Mouse (Mus musculus) neutrophil, adult 59 days (primary cell): ENCODE measurements around the gene Clp1. TPM values are rescaled to one million over a fixed set of nuclear protein-coding genes. Genes with fewer than 3 reads are reported as not detected.

Experiments used
- total RNA-seq, 2 experiments: library from RNA; stranded (reverse); gene quantifications; 1 replicate in 1 of 2; 2 replicates in 1 of 2; pipeline ENCODE4 v1.2.4; 2023

The Clp1 gene
- 10 to 100 TPM; 16.4 to 22.9 TPM for total RNA-seq

DNA sequence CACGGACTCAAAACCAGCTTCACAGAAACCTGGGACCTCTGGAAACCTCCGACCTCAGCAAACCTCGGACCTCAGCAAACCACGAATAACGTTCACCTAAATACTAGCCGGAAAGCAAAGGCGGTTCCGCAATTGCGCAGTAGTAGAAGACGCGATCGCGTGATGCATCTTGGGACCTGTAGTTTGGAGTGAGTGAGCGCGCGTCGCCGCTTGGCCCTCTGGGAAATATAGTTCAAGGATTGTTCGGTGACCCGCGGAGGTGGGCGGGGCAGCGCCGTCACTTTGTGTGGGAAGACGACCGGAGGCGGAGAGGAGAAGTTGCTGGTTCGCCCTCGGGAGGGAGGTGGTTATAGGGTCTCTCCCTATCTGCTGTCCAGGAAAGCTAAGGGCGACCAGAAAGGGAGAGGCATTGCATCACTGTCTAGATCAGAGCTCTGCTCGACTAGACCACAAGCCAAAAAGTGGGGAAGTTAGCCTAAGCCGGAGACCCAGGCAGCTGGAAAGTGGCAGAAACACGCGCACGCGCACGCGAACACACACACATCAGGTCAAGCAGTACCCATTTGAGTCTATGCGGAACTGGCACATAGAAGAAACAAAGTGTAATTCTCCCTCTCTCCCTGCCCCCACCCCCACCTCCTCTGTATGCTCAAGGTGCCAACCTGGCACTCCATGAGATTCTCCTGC, at the start of gene Clp1:
TSS of gene Clp1 (minus strand) at position 179 of the 687 bp plus-strand sequence.

DNA sequence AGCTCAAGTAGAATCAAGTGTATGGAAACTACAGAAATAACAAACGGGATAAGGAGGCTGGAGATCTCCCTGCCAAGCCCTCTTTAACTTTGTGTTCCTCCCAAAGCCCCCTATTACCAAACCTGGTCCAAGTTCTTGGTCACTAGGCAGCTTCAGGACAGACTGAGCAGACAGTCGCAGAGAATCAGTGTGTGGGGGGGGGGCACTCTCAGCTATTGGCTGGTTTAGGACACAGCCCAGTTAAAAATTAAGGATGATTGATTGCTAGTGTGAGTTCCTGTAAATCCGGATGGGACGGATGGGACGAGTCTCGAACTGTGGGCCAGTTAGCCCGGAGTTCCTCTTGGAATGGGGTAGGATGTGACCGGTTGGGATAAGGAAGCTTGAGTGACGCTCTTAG, 48.1 kb upstream of the Clp1 start, which contains the start of gene Serping1:
TSS of gene Serping1 (minus strand) at position 204 of the 400 bp plus-strand sequence.

DNA sequence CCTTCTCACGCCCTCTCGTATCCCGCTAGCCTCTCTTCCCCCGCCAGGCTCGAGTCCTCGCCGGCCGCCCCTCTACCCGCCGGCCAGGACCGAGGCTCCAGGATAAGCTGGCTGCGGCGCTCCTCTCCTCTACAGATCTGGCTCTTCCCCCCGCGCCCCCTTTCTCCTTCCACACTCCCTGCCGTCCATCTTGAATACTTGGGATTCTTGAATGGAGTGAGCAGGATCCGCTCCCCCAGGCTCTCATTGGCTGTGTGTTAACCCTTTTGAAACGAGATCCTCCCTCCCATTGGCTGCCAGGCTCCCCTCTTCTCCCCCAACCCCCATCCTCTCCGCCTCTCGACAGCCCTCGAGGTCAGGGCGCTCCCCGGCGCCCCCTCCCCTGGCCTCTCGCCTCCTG, 16.4 kb upstream of the Clp1 start, which contains the start of gene Gm19426:
TSS of gene Gm19426 (minus strand) at position 95 of the 400 bp plus-strand sequence.

DNA sequence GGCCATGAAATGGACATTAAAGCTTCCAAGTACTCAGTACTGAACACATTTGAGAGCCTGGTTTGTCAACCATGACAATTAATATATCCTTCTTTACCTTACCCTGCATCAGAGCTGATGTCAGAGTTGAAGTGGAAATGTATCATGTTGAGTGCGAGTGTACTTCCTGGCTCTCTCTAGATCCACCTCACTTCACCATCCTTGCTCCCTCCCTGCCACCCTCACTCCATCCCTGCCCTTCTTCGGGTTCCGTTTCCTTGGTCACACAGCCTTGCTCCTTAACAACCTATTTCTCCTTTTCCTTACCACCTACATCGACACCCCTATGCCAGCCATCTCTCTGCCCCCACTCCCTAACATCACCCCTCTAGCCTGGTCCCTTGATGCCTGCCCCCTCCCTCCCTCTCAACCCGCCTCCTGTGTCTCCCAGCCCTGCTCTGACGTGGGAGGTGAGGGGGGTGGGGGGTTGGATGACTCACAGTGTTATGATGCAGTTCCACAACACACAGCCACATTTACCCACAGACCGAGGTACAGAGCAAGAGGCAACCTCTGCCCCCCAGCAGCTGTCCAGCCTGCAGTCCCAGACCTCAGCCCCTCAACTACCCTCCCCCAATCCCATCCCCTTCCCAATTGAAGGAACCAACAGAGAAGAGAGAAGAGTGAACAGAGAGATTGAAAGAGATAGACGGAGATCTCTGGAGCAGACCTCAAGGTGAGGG, 6.6 kb upstream of the Clp1 start, which contains the start of gene Ypel4:
TSS of gene Ypel4 (plus strand) at position 480 of the 722 bp plus-strand sequence.

DNA sequence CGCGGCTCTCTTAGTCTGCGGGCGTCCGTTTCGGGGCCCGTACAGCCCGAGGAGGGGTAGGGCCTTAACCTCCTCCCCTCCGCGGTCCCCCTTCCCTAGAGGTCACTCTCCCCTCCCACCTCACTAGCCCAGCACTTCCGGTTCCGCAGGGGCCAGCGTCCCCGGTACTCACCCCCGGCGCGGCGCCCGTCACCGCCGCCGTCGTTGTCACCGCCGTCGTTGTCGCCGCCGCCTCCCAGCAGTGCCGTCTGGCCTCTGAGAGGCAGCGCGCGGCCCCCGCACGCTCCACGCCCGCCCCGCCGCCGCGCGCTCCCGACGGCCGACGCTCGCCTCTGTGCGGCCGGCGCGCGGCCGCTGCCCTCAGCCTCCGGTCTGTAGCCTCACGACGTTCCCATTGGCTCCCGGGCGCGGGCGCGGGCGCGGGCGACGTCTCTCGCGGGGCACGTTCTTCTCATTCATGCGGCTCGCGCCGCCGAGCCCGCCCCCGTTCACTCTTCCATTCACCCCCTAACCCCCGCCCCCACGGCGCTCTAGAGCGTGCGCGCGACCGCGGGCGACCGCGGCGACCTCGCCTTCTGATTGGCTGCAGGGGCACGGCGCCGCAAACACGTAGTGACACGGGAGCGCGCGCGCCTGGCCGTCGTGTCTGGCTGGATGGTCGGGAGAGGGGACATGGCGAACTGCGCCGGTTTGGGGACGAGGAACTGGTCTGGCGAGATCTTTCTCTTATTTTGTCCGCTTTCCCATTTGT, 12.2 kb downstream of the Clp1 start, which contains the start of gene Zdhhc5:
TSS of gene Zdhhc5 (minus strand) at position 370 of the 751 bp plus-strand sequence.

DNA sequence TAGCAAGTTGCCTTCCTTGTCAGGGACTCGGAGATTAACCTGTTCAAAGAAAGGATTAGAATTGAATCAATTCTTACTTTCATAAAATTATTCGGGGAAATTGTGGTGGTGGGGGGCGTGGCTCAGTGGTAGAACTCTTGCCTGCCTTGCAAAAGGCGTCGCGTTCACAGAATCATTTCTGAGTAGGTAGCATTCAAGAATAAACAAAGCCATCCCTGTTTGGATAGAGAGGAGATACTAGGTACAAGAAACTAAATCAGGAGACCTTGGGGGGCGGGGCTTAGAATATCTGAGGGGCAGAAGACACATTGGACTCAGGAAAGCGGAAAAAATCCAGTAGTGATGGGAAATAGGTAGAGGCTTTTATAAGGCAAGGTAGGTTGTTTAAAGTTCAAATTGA, 48.1 kb downstream of the Clp1 start, which contains the start of gene Tmx2:
TSS of gene Tmx2 (minus strand) at position 125 of the 400 bp plus-strand sequence.

DNA sequence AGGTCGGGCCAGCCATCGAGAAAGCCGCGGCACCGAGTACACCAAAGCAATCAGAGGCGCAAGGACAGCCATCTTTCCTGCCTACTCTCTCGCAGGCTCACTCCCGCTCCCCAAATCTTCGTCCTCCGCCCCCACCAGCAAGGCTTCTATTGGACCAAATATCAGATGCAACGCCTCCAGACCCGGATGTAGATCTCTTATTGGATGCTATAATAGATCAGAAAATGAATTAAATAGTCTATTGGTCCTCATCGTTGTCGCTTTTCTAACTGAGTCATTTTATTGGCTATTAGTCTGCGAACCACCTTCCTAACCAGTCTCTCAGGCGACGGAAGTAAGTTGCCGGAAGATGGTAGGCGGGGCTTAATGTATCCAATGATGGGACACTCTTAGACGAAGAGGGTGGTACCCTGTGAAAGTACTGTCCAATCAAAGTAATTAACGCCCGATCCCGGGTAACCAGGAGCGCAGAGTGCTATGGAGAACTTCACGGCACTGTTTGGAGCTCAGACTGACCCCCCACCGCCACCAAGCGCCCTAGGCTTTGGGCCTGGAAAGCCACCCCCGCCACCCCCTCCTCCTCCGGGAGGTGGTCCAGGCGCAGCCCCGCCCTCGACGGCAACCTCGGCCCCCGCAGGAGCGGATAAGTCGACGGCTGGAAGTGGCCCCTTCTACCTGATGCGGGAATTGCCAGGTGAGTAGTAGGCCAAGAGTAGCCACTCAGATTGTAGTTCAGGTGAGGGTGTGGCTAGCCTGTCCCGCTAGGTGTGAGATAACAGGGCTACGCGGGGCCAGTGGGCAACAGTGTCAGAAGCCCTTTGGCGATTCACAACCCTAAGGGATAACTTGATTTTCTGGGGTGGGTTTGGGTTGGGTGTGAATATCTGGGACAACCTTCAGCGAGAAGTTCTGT, 48.9 kb downstream of the Clp1 start, which contains the start of the genes Gm28635 and Med19:
TSS of gene Gm28635 (minus strand) at position 74 of the 913 bp plus-strand sequence.
TSS of gene Med19 (plus strand) at position 435 of the 913 bp plus-strand sequence.

Other genes starting within 250 kb of the Clp1 start
- gene Ctnnd1, start 76.6 kb downstream of the Clp1 start, total RNA-seq, result 10 to 100 TPM; 13.6 to 20.2 TPM
- gene Btbd18, start 68.3 kb downstream of the Clp1 start, total RNA-seq, result not detected
- 10 to 100 TPM; 33.9 to 48.3 TPM for gene Selenoh, start 56.6 kb downstream of the Clp1 start, total RNA-seq
- not detected for gene Gm28635, start 49.3 kb downstream of the Clp1 start, total RNA-seq
- 1 to 10 TPM; 8.7 to 9.4 TPM for gene Med19, start 48.9 kb downstream of the Clp1 start, total RNA-seq
- 10 to 100 TPM; 16.0 to 17.0 TPM for gene Tmx2, start 48.2 kb downstream of the Clp1 start, total RNA-seq
- 10 to 100 TPM; 39.0 TPM for gene Zdhhc5, start 12.2 kb downstream of the Clp1 start, total RNA-seq
- 1 to 10 TPM; 2.1 to 2.3 TPM for gene Ypel4, start 6.7 kb upstream of the Clp1 start, total RNA-seq
- gene Gm19426, start 16.3 kb upstream of the Clp1 start, total RNA-seq, result not detected
- gene Serping1, start 48.1 kb upstream of the Clp1 start, total RNA-seq, result under 1 TPM; 0.20 to 0.90 TPM
- gene Ube2l6, start 71.5 kb upstream of the Clp1 start, total RNA-seq, result 10 to 100 TPM; 21.7 to 29.5 TPM
- gene Smtnl1, start 95.3 kb upstream of the Clp1 start, total RNA-seq, result under 1 TPM in 1 of 2 experiments, not detected in 1; 0.35 TPM
- 1 to 10 TPM; 5.6 to 7.0 TPM for gene Timm10, start 99.6 kb upstream of the Clp1 start, total RNA-seq
- 10 to 100 TPM in 1 of 2 experiments, 1 to 10 TPM in 1; 6.7 to 11.0 TPM for gene Slc43a1, start 111.5 kb upstream of the Clp1 start, total RNA-seq
- not detected for gene Rtn4rl2, start 159.4 kb upstream of the Clp1 start, total RNA-seq
- gene Slc43a3, start 209.2 kb upstream of the Clp1 start, total RNA-seq, result 10 to 100 TPM; 38.7 to 54.8 TPM